Mouse (Mus musculus) frontal cortex, postnatal 14 days (tissue): ENCODE results near the gene Polg2.
"Not testable (repeated sequence)": the region's sequence is repeated elsewhere in the genome, so short reads cannot be mapped to it uniquely, and the experiment has no call there.

Source experiments
- DNase-seq, 2 experiments: peaks; one replicate each; pipeline ENCODE4 v3.0.0; 2022; ENCODE audit warnings: low spot score in 2 of 2

Gene Polg2

GRCm38 (mm10) chr11:106788775-106789459 lies 9.6 kb upstream of the Polg2 start, which contains the start of the genes Ddx5 and Cep95:
Gene Ddx5, minus strand, starts transcription at chr11:106789185.
Gene Cep95, plus strand, starts transcription at chr11:106789252.
- peak; percentile 93 to 97 for DNase-seq

- DNase-seq: peak; percentile 97 to 98
Observed at GRCm38 (mm10) chr11:106788026-106788774, 8.9 kb upstream of the Polg2 start.

GRCm38 (mm10) chr11:106787131-106788025 lies 8.0 kb upstream of the Polg2 start:
- DNase-seq: peak; percentile 77 to 80

GRCm38 (mm10) chr11:106785043-106785442 lies 5.7 kb upstream of the Polg2 start:
- no peak for DNase-seq

- no peak for DNase-seq
Observed at GRCm38 (mm10) chr11:106784476-106784875, 5.1 kb upstream of the Polg2 start.

- no peak for DNase-seq
Observed at GRCm38 (mm10) chr11:106782841-106783764, 3.8 kb upstream of the Polg2 start.

GRCm38 (mm10) chr11:106782271-106782670 lies 2.9 kb upstream of the Polg2 start:
- DNase-seq: not testable (repeated sequence)

GRCm38 (mm10) chr11:106780590-106781220 lies 1.4 kb upstream of the Polg2 start:
- no peak for DNase-seq

- DNase-seq: no peak
Observed at GRCm38 (mm10) chr11:106780089-106780425, 720 bp upstream of the Polg2 start.

GRCm38 (mm10) chr11:106778589-106779387 lies 549 bp downstream of the Polg2 start:
- no peak for DNase-seq

GRCm38 (mm10) chr11:106778132-106778531 lies 1.2 kb downstream of the Polg2 start:
- no peak for DNase-seq

- DNase-seq: no peak
Observed at GRCm38 (mm10) chr11:106777395-106777794, 1.9 kb downstream of the Polg2 start.

- no peak for DNase-seq
Observed at GRCm38 (mm10) chr11:106776960-106777359, 2.4 kb downstream of the Polg2 start.

GRCm38 (mm10) chr11:106773061-106773460 lies 6.3 kb downstream of the Polg2 start:
- DNase-seq: no peak

- DNase-seq: no peak
Observed at GRCm38 (mm10) chr11:106770195-106770974, 9.0 kb downstream of the Polg2 start.

- DNase-seq: no peak
Observed at GRCm38 (mm10) chr11:106767516-106767915, 11.8 kb downstream of the Polg2 start.

GRCm38 (mm10) chr11:106766611-106767162 lies 12.7 kb downstream of the Polg2 start:
- no peak for DNase-seq

GRCm38 (mm10) chr11:106762800-106763185 lies 16.5 kb downstream of the Polg2 start:
- DNase-seq: no peak
